Mouse (Mus musculus) small intestine, adult 2 months (tissue): Measurements from ENCODE around the gene Vamp5.

Experiments used
- CTCF ChIP-seq: fragments of 200-500 bp; IDR thresholded peaks from 2 replicates; pipeline ENCODE4 v1.5.1; 2012; ENCODE audit warnings: low read depth, mild to moderate bottlenecking, control low read depth, inconsistent platforms, low read length, moderate library complexity, mixed read lengths; ENCODE audit not compliant: insufficient replicate concordance, insufficient read length; ENCODE audit errors: extremely low read depth
- POLR2A ChIP-seq: fragments of 200-500 bp; IDR thresholded peaks from 2 replicates; pipeline ENCODE4 v1.6.1; 2012; ENCODE audit warnings: low read depth, mild to moderate bottlenecking, control low read depth, inconsistent platforms, low read length, moderate library complexity

DNA sequence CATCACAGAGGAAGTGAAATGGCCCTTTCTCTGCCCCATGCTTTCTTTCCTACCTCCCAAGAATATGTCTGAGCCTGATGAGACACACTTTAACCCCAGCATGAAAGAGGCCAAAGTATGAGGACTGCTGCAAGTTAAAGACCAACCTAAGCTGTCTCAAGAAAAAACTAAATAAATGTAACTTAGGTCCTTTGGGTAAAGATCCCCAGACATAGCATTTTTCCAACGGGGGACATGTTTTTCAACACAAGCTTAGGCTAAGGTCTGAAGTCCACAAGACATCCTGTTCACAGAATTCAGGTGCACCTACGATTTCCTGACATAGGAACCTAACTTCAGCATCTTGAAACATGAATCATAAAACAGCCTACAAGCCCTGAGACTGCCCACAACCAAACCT, 30.1 kb downstream of the Vamp5 start:
- no peak for TF ChIP-seq CTCF
- no peak for TF ChIP-seq POLR2A
